Mouse (Mus musculus): ENCODE results near the gene Tex28.
"Not testable (repeated sequence)": the region's sequence is repeated elsewhere in the genome, so short reads cannot be mapped to it uniquely, and the experiment has no call there.

Tex28 gene

GRCm38 (mm10) chrX:74167738-74168137 lies at the start of gene Tex28:
Tex28 (minus strand) TSS chrX:74167838.
- no peak for DNase-seq (ENCODE audit: extremely low spot score, low spot score)

DNA sequence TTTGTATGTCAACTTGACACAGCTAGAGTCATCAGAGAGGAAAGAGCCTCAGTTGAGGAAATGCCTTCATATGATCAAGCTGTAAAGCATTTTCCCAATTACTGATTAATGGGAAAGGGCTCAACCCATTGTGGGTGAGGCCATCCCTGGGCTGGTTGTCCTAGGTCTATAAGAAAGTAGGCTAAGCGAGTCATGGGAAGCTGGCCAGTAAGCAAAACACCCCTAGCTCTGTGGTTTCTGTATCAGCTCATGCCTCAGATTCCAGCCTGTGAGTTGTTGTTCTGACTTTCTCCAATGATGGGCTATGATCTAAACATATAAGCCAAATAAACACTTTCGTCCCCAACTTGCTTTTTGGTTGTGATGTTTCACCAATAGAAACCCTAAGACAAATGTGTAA lies 35.9 kb upstream of the Tex28 start:
- DNase-seq (ENCODE audit: extremely low spot score, low spot score): no peak

DNA sequence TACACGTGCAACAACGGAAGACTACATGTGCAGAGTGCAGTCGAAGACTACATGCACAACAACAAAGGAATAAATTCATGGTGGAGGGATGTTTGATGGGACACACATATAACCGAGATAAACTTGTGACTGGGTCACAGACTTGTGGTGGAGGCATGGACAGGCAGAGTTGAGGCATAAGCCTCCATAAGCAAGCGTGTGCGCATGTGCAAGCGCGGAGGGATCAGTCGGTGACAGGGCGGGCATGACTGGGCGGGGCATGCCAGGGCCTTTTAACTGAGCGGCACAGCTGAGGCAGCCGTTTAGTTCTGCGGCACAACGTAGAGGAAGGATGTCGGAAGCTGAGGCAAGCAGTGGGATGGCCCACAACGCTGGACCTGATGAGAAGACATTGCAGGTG lies 9.3 kb upstream of the Tex28 start, which contains the start of gene Tktl1:
Gene Tktl1 (plus strand): TSS at position 301 of the 400 bp plus-strand sequence.
- no peak for DNase-seq (ENCODE audit: extremely low spot score, low spot score)

DNA sequence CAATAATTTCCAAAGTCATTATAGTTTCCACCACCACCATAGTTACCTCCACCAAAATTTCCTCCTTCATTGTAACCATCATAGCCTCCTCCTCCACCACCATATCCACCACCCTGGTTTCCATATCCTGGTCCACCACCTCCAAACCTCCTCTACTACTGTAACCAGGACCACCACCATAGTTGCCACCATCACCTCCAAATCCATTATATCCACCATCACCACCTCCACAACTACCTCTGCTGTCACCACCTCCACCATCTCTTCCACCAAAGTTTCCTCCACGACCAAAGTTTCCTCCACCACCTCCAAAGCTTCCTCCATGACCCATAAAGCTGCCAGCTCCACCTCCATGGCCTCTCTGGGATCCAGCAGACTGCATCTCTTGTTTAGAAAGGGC lies 32.4 kb downstream of the Tex28 start, which contains the start of gene Mecp2:
Gene Mecp2 (minus strand): TSS at position 101 of the 400 bp plus-strand sequence.
- not testable (repeated sequence) for DNase-seq (ENCODE audit: extremely low spot score, low spot score)

DNA sequence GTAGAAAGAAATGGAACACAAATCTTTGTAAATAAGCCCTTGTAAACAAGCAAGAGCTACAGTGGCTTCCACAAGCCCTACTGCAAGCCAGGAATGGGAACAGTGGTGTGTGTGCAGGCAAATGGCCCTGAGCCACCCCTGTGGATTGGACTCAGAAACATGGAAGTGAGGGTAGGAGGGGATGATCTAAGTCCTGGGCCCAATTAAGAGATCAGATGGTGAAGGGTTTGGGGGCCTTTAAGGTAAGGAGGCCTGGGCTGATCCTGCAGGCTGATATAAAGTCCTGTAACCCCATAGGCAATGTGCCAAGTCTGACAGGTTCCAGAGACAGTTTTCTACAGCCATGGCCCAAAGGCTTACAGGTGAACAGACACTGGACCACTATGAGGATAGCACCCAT lies 40.5 kb downstream of the Tex28 start, which contains the start of gene Opn1mw:
Gene Opn1mw (plus strand): TSS at position 301 of the 400 bp plus-strand sequence.
- DNase-seq (ENCODE audit: extremely low spot score, low spot score): no peak

DNA sequence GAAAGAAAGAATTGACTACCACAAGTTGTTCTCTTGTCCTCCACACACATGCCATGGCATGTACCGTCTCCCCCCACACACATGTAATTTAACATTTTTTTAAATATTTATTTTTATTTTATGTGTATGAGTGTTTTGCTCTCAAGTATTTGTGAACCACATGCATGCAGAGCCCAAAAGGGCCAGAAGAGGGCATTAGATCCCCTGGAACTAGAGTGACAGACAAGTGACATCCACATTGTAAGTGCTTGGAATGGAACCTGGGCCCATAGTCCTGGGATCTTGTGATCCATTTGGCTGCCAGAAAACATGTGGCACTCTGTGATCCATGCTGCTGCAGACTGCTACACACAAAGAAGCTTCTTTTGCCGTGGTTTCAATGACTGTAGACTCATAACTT lies 42.7 kb downstream of the Tex28 start:
- DNase-seq (ENCODE audit: extremely low spot score, low spot score): no peak

DNA sequence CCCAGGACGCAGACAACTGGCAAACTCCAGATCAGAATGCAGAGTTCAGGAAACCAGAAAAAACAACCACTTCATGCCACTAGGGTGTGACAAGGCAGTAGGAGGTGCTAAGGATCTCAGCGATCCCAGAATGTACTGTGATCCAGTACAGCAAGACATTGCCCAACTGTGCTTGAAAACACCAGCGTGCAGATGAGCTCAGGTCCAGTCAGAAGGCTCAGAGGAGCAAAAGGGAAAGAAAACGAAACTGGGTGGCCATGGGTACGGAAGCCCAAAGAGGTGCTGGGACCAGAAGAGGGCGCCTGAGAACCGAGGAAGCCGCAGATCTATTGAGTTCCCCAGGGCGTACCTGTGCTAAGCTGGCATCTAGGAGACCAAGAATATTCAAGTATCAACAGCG lies 52.1 kb downstream of the Tex28 start:
- peak; percentile 15 for DNase-seq (ENCODE audit: extremely low spot score, low spot score)

- no peak for DNase-seq (ENCODE audit: extremely low spot score, low spot score)
Observed at GRCm38 (mm10) chrX:74114036-74114435, 53.6 kb downstream of the Tex28 start.

DNA sequence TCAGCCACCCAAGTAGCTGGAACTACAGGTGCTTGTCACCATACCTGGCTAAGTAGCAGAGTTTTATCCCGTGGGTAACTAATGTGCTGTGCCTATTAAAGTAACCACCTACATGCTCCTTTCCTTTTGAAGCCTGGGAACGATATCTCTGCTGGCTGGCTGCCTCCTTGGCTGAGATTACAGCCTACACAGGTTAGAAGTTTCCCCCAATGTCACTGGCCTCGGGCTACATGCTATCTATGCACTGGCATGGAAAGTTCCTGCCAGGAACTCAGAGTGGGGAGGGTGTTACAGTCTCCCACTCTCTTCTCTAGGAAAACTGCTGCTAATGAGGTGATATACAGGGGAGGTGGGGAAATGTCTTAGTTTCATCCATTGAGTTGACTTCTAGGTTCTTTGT lies 58.9 kb downstream of the Tex28 start:
- DNase-seq (ENCODE audit: extremely low spot score, low spot score): no peak

DNA sequence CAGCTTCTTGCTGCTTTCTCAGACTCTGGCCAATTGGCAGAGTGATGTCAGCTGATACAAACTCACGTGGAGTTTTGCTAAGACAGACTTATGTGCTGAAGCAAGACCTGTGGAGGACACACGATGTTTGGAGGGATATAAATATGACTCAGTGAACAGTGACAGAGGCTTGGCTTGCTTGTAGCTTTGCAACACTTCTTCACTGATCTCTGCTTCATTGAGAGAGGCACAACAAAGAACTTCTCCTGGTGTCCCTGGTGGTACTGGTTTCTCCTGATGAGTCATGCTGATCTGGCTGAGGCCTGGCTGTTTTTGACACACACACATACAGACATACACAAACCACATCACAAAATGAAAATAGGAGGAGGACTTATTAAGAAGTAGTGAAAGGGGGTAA lies 61.7 kb downstream of the Tex28 start:
- no peak for DNase-seq (ENCODE audit: extremely low spot score, low spot score)

- DNase-seq (ENCODE audit: extremely low spot score, low spot score): no peak
Observed at GRCm38 (mm10) chrX:74103457-74104188, 64.0 kb downstream of the Tex28 start.

All from neural tube, embryonic 10.5 days (tissue).